Mouse (Mus musculus): Measurements from ENCODE around the gene Kcnmb4. TPM values are rescaled to one million over a fixed set of nuclear protein-coding genes. Genes with fewer than 3 reads are reported as not detected.

The Kcnmb4 gene
- polyA plus RNA-seq, 1 experiment from 2014 or later: not detected

DNA sequence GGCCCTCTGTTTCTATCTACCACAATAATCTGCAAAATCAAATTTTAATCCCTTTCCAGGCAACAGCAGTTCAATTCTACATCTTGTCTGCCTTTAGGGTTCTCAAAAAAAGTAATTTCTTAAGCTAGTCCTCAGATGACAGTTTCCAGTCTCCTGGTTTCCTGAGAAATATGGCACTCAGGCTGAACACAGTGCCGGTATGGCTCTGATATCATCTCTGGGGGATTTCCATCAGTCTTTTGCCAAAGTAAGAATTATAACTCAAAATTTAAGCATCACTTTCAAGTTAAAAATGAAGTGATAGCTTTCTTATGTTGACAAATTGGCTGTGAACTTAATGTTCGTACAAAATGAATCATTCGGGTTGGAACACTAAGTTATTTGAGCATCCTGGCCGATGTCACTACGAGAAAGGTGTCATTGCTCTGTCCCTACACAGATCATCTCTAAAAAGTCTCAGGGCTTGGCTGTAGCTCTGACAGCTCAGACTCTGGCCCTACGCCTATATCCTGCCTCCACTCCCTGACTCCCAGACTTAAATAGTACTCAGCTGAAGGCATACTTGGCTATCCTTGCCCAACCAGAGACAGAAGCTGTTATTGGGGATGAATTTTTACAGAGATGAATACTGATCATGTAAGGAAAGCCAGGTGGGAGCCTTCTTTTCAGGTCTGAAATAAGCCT is 70.8 kb downstream of the Kcnmb4 start:
- no peak overlapping the region for H3K4me3 ChIP-seq (ENCODE audit: inconsistent target)
- 88% methylated on average over 6 of the region's 6 CpGs for WGBS (ENCODE audit: missing documents)

DNA sequence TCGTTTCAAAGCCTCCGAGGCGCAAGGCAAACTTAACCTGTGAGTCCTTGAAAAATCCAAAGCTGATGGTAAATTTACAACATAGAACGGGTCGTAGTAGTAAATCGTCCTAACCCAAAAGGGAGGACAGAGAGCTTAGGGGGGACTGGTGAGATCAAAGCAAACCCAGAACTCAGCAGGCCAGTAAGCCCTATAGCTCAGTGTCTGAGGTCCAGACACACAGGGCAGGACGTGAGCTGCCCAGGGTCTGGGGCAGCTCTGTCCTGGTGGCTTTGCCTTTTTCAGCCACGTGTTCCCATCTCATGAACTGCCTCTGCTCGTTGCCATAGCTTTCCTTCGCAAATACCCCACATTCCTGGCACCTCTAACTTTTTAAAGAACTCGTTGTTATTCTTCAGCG is 75.7 kb downstream of the Kcnmb4 start:
- H3K79me2 ChIP-seq (ENCODE audit: inconsistent target): no peaks in the 10 kb centered on the region
- H3K4me3 ChIP-seq (ENCODE audit: inconsistent target): no peak overlapping the region
- H3K27ac ChIP-seq: no peak overlapping the region
- H3K36me3 ChIP-seq (ENCODE audit: inconsistent target): no peaks in the 10 kb centered on the region
- 76% methylated on average over 12 of the region's 12 CpGs for WGBS (ENCODE audit: missing documents)

More for the DNA sequence above, 70.8 kb downstream of the Kcnmb4 start:
- H3K79me2 ChIP-seq (ENCODE audit: inconsistent target): no peaks in the 10 kb centered on the region
- H3K27ac ChIP-seq: no peak overlapping the region
- no peaks in the 10 kb centered on the region for H3K36me3 ChIP-seq (ENCODE audit: inconsistent target)

DNA sequence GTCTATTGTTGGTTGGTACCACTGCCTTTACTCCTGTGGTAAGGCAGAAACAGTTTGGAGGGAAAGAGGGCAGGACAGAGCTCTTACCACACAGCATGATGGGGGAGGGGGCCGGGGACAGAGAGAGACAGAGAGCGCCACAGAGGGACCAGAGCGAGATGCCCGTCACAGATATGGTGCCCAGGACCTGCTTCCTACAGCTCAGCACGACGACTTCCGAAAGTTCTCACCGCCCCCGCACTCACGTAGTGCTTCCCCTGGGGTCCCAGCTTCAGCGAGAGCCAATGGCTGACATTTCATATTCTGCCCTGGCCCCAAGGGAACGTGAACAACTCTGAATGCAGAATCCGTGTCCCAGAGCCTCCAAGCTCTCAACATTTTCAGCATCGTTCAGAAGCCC is 76.1 kb downstream of the Kcnmb4 start:
- 32% methylated on average over 14 of the region's 14 CpGs for WGBS (ENCODE audit: missing documents)
- no peak overlapping the region for H3K27ac ChIP-seq
- no peak overlapping the region for H3K4me3 ChIP-seq (ENCODE audit: inconsistent target)
- H3K36me3 ChIP-seq (ENCODE audit: inconsistent target): no peaks in the 10 kb centered on the region
- H3K79me2 ChIP-seq (ENCODE audit: inconsistent target): no peaks in the 10 kb centered on the region

DNA sequence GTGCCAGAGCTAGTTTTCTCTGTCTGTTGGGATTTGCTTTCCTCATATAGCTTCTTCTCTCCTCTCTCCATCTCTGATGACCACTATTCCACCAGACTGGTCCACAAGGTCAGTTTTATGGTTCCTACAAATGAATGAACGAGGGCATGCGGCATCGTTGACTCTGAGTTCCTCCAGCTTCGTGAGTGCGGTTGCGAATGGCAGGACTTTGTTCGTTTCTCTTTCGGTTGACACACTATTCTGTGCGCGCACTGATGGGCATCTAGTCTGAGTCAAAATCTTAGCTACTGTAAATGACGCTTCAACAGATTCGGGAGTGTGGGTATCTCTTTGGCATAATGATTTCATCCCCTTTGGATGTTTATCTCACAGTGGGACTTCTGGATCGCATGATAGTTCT is 76.7 kb downstream of the Kcnmb4 start:
- H3K27ac ChIP-seq: no peak overlapping the region
- no peaks in the 10 kb centered on the region for H3K36me3 ChIP-seq (ENCODE audit: inconsistent target)
- 84% methylated on average over 13 of the region's 13 CpGs for WGBS (ENCODE audit: missing documents)
- no peak overlapping the region for H3K4me3 ChIP-seq (ENCODE audit: inconsistent target)
- H3K79me2 ChIP-seq (ENCODE audit: inconsistent target): no peaks in the 10 kb centered on the region

DNA sequence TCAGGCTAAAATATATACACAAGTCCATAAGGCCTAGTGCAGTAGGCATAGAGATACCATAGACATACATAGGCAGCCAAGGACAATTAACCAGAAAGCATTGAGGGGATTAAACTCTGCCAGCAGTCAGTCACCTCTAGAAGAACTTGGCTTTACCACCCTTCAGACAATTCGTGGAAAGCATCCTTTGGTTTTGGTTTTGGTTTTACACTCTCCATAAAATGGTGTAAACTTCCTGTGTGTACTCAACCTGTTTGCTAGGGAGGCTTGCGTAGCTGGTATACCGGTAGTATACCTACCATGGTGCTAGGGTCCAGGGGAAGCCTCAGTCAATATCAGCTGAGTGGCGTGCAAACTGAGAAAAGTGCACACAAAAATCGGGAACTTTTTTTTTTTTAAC is 77.4 kb downstream of the Kcnmb4 start:
- H3K27ac ChIP-seq: no peak overlapping the region
- no peaks in the 10 kb centered on the region for H3K79me2 ChIP-seq (ENCODE audit: inconsistent target)
- 77% methylated on average over 5 of the region's 5 CpGs for WGBS (ENCODE audit: missing documents)
- no peak overlapping the region for H3K4me3 ChIP-seq (ENCODE audit: inconsistent target)
- no peaks in the 10 kb centered on the region for H3K36me3 ChIP-seq (ENCODE audit: inconsistent target)

DNA sequence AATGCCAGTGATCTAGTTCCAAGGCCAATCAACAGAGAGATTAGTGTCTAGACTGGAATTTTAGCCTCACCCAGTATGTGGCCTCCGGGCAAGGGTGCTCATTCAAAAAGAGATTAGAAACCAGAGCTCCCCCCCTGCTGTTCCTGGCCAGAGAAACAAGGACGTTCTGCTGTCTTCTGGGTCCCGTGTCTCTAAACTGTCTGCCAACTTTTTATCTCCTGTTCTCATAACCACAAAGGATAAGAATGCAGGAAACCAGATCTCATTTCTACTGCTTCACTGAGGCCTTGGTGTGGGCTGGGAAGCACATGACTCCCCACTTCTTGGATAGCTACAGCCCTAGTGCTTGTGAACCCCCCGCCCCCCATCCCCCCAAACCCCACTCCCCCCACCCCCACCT is 79.1 kb downstream of the Kcnmb4 start:
- Histone ChIP-seq H3K4me3 (ENCODE audit: inconsistent target) (no peak overlapping the region), H3K27ac (no peak overlapping the region), H3K36me3 (ENCODE audit: inconsistent target) (no peaks in the 10 kb centered on the region), H3K79me2 (ENCODE audit: inconsistent target) (no peaks in the 10 kb centered on the region)
- 0% methylated on average over 2 of the region's 4 CpGs for WGBS (ENCODE audit: missing documents)

DNA sequence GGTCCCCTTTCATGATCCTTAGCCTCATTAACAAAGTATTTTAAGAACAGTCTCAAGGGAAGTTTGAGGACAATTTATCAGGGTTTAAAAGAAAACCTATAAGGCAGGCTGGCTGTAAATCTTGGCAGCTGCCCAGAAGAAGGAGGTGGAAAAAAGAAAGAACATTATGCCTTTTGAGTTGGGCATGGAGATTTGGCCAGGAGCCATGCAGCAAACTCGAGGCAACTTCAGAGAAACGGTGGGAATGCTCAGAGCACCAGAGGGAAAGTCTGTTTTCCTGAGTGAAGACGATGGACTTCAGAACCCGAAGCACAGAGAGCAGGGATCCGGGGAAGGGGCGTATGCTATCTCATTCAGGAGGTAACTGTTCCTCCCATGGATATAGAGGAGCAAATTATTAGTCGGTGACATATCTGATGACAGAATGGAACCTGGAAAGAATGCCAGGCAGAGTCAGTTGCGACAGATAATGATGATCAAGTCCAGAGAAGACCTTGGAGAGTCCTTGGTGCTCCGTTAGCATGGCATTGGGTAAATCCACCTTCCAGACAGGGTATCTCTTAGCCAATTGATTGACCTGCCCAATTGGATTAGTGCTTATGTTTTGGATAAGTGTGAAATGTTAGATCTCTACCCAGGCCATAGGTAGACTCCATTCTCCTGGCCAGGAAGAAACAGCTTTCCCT is 79.7 kb downstream of the Kcnmb4 start:
- 82% methylated on average over 9 of the region's 9 CpGs for WGBS (ENCODE audit: missing documents)

DNA sequence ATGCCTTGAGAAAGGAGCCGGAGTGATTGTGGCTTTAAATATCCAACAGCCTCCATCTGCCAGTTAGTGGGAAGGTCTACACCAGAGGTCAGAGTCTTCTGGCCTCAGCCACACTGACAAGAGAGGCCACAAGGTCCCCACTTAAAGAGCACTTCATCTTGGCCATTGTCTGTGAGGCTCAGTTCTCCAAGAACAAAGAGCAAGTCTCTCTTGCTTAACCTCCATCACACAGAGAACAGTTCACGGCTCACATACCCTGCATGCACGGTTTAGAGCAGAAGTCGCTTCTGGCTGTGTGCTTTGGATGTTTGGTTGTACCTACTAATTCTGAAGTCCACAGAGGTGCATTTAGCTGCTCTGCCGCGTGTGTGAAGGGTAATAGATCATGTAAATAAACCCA is 84.8 kb downstream of the Kcnmb4 start:
- H3K27ac ChIP-seq: no peak overlapping the region
- no peak overlapping the region for H3K4me3 ChIP-seq (ENCODE audit: inconsistent target)
- no peaks in the 10 kb centered on the region for H3K36me3 ChIP-seq (ENCODE audit: inconsistent target)
- 92% methylated on average over 6 of the region's 6 CpGs for WGBS (ENCODE audit: missing documents)
- H3K79me2 ChIP-seq (ENCODE audit: inconsistent target): no peaks in the 10 kb centered on the region

More for the DNA sequence above, 79.7 kb downstream of the Kcnmb4 start:
- H3K27ac ChIP-seq: no peak overlapping the region
- H3K79me2 ChIP-seq (ENCODE audit: inconsistent target): no peaks in the 10 kb centered on the region
- no peak overlapping the region for H3K4me3 ChIP-seq (ENCODE audit: inconsistent target)
- H3K36me3 ChIP-seq (ENCODE audit: inconsistent target): no peaks in the 10 kb centered on the region

DNA sequence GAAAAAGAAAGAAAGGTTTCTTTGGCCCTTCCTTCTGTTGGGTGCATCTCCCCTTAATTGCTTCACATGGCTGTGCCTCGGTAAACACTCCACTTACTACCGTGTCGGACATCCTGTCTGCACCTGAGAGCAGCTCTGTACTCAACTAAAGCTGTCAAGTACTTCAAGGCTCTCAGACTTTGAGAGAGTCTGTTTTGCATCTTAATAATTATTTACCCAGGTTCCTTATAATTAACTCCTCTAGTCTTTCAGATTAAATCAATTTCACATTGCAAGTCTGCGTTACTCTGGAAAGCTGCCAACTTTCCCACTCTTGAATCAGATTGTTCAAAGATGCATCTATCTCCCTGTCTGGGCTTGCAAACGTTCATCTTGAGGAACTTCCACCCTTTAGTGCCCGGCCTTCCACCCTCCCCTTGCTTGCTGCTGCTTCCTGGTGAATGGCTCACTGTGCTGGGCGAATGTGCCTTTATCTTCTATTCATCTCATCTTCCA is 87.2 kb downstream of the Kcnmb4 start:
- Histone ChIP-seq H3K27ac (no peak overlapping the region), H3K36me3 (ENCODE audit: inconsistent target) (no peaks in the 10 kb centered on the region), H3K4me3 (ENCODE audit: inconsistent target) (no peak overlapping the region), H3K79me2 (ENCODE audit: inconsistent target) (no peaks in the 10 kb centered on the region)
- WGBS (ENCODE audit: missing documents): 65% methylated on average over 7 of the region's 7 CpGs

DNA sequence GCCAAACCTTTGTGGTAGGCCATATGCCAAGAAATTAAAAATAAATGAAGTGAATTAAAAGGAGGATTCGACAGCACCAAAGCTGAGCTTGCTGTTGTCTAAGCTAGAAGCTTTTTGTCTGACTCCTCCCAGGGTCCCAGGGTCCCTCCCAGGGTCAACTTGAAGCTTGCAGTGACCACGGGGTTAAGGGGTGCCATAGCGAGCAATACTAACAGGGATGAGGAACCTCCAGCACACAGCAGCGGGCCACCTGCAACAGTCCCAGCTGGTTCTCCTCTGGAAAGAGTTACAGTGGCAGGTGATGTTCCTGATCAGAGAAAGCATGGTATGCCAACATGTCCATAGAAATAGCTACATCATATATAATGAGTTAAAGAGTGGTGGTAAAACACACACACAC is 89.3 kb downstream of the Kcnmb4 start:
- 82% methylated on average over 4 of the region's 4 CpGs for WGBS (ENCODE audit: missing documents)
- Histone ChIP-seq H3K27ac (no peak overlapping the region), H3K79me2 (ENCODE audit: inconsistent target) (no peaks in the 10 kb centered on the region), H3K4me3 (ENCODE audit: inconsistent target) (no peak overlapping the region), H3K36me3 (ENCODE audit: inconsistent target) (no peaks in the 10 kb centered on the region)

DNA sequence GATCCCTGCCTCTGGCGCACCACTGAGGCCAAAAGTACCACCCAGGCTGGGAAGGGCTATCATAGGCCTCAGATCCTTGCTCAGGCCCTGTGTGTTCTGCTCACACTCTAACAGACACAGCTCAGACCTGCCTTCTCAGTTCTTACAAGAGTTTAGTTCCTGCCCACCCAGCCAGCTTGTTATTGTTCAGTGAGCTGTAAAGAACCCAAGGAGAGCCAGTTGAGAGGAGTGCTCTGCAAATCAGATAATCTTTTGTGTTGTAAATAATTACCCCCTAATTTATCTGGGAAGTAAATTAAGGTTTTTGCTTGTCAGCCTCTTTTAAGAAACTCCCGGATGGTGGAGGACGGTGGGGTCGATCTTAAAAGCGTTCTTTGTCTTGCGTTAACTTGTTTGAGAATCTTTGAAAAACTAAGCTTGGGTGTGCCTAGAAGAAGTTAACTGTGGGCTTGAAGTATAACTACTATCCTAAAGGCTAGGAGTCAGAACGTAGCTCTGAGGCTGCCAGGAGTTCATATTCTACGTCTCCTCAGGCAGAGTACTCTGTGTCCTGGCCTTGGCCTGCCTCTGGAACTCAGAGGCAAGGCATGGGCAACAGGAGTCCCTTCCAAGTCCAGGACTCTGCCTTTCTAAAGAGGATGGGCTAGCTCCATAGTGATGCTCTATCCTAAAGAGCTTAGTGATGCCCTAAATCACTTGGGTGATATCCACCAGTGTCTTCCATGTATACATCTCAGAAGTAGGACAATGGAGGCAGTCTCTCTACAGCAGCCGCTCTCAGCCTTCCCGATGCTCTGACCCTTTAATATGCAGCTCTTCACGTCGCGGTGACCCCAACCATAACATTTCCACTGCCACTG is 90.6 kb downstream of the Kcnmb4 start:
- Histone ChIP-seq H3K4me3 (ENCODE audit: inconsistent target) (no peak overlapping the region), H3K27ac (no peak overlapping the region), H3K79me2 (ENCODE audit: inconsistent target) (no peaks in the 10 kb centered on the region), H3K36me3 (ENCODE audit: inconsistent target) (no peaks in the 10 kb centered on the region)
- 93% methylated on average over 13 of the region's 13 CpGs for WGBS (ENCODE audit: missing documents)

DNA sequence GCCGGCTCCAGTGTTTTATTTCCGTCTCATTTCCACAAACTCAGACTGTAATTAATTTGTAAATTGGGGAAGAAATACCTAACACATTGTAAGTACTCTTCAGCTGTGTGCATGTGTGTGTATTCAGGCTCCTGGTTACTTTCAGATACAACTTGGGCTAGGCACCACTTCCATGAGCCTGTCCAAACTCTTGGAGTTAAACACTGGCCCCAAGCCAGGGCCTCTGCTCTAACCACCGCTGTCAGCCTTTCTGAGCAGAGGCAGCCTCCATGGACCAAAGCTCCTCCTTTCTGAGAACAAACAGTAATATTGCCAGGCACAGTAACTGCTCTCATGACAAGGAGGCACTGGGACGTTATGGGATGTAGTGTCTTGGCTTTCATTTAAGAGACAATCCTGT is 96.8 kb downstream of the Kcnmb4 start:
- 80% methylated on average over 4 of the region's 4 CpGs for WGBS (ENCODE audit: missing documents)
- Histone ChIP-seq H3K4me3 (ENCODE audit: inconsistent target) (no peak overlapping the region), H3K79me2 (ENCODE audit: inconsistent target) (no peaks in the 10 kb centered on the region), H3K27ac (no peak overlapping the region), H3K36me3 (ENCODE audit: inconsistent target) (no peaks in the 10 kb centered on the region)

DNA sequence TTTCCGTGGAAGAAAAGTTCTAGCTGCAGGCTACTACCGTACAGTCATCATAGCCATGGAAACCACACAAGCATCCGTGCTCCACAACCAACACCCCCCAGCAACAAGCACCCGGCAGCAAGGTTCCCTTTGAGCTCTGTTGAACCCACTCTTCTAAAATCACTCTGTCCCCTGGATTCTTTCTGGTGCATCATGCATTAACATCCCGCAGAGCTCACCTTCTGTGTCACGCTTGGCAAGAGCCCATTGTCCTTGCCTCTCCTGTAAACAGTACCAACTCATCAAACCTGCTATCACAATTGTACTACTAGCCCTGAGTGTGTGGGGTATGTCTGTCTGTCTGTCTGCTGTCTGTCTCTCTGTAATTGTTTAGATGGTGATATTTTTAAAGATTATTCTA is 99.6 kb downstream of the Kcnmb4 start:
- H3K79me2 ChIP-seq (ENCODE audit: inconsistent target): no peaks in the 10 kb centered on the region
- no peak overlapping the region for H3K27ac ChIP-seq
- no peaks in the 10 kb centered on the region for H3K36me3 ChIP-seq (ENCODE audit: inconsistent target)
- no peak overlapping the region for H3K4me3 ChIP-seq (ENCODE audit: inconsistent target)
- 98% methylated on average over 6 of the region's 6 CpGs for WGBS (ENCODE audit: missing documents)

DNA sequence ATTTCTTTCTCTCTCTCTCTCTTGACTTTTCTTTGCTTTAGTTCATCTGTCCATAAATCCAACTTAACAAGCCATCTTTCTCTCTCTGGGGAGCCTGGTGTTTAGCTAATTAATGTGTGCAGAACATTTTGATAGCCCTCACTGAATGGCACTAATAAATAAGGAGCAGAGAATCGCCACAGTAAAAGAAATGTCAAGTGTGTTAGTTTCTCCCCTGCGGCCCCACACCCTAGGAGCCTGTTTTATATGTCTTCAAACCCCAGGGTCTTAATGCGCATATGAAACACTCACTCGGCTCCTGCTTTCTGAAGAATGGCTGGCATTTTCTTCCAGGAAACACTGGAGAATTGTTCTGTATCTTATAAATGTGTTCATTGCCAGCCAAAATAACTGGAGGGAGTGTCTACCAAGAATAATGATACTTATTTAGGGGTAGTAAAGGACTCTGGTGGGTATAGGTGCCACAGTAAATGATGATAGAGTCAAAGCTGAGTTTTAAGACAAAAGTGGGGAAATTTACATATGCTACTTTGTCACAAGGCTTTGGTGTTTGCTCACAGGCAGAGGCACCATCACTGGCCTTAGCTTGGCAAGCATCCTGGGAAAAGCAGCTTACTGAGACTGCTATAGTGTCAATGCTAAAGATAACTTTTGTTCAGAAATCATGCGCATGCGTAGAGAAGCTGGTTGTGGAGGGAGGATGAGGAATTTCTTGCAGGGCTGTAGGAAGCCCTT is 102.5 kb downstream of the Kcnmb4 start:
- no peak overlapping the region for H3K27ac ChIP-seq
- H3K36me3 ChIP-seq (ENCODE audit: inconsistent target): no peaks in the 10 kb centered on the region
- 87% methylated on average over 6 of the region's 6 CpGs for WGBS (ENCODE audit: missing documents)
- no peaks in the 10 kb centered on the region for H3K79me2 ChIP-seq (ENCODE audit: inconsistent target)
- no peak overlapping the region for H3K4me3 ChIP-seq (ENCODE audit: inconsistent target)

Data from macrophage (primary cell).